Mouse (Mus musculus) olfactory bulb, adult 2 months (tissue): ENCODE data around the gene Gm10300.

Experiments used
- CTCF ChIP-seq: fragments of 200-500 bp; IDR thresholded peaks from 2 replicates; pipeline ENCODE4 v1.5.1; 2012; ENCODE audit warnings: low read depth, mild to moderate bottlenecking, low read length, moderate library complexity; ENCODE audit not compliant: insufficient read depth
- POLR2A ChIP-seq: fragments of 200-500 bp; IDR thresholded peaks from 2 replicates; pipeline ENCODE4 v1.6.1; 2012; ENCODE audit warnings: mild to moderate bottlenecking, low read depth, low read length, moderate library complexity; ENCODE audit not compliant: insufficient read depth

DNA sequence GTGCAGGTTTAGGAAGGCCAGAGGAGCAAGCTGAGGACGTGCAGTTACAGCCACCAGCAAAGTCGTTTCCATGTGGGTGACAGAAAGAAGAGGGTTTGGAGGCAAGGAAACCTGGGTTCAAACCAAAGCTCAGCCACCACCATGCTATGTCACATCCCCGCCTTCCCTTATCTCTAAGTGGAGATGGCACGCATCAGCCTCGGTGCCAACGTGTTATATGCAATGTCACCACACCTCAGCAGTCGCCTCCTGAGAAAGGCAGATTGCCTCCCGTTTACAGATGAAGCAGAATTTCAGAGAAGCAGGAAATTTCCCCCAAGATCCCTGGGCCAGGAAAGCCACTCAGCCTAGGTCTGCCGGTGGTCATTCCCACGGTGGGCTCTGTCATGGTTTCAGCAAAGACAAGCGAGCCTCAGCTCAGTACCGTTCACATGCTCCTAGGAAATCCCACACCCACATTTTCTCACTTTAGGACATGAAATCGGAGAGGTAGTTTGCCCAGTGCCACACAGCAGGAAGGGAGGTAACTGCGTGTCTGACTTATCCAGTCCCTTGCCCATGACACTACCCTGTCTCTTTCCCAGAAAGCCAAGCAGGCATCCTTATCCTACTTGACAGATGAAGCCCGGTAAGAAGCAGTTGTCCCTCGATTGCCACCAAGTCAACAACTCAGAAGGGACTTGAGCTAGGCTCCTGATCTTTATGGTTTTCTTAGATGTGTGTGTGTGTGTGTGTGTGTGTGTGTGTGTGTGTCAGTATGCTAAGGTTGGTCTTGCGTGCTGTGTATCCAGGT lies 14.3 kb upstream of the Gm10300 start:
- TF ChIP-seq CTCF (no peak), POLR2A (no peak)
